Mouse (Mus musculus) MEL (cell line): ENCODE measurements around the gene Gm21969. TPM values are rescaled to one million over a fixed set of nuclear protein-coding genes. Genes with fewer than 3 reads are reported as not detected.

ENCODE experiments used
- DNase-seq: peaks from one replicate; pipeline ENCODE4 v3.0.0; 2011; ENCODE audit warnings: low read depth, low spot score
- H3K27ac ChIP-seq: 2 replicates; pipeline ENCODE4 v1.5.1; 2012; ENCODE audit warnings: low read depth, mild to moderate bottlenecking, control low read depth, low read length, moderate library complexity; ENCODE audit not compliant: control insufficient read depth
- H3K27me3 ChIP-seq, 2 experiments: fragments of 150-350 bp in 1 of 2; sonication (generic) in 1 of 2; 2 replicates each; pipeline ENCODE4 v1.6.1; 2012; ENCODE audit warnings: low read length in 2 of 2, mild to moderate bottlenecking in 2 of 2, improper control_type of control experiment in 1 of 2, moderate library complexity in 1 of 2; ENCODE audit not compliant: insufficient read depth in 2 of 2, control insufficient read depth in 1 of 2
- H3K36me3 ChIP-seq, 2 experiments: 2 replicates each; pipeline ENCODE4 v1.6.1; 2012 to 2014; ENCODE audit warnings: low read length in 2 of 2, improper control_type of control experiment in 1 of 2, inconsistent platforms in 1 of 2, mild to moderate bottlenecking in 1 of 2; ENCODE audit not compliant: insufficient read depth in 2 of 2, control insufficient read depth in 1 of 2
- H3K4me1 ChIP-seq, 2 experiments: fragments of 150-350 bp in 1 of 2; sonication (generic) in 1 of 2; 2 replicates each; pipeline ENCODE4 v1.6.1; 2012; ENCODE audit warnings: low read length in 2 of 2, improper control_type of control experiment in 1 of 2, mild to moderate bottlenecking in 1 of 2; ENCODE audit not compliant: insufficient read depth in 2 of 2, control insufficient read depth in 1 of 2
- H3K4me3 ChIP-seq, 2 experiments: fragments of 150-350 bp in 1 of 2; sonication (generic) in 1 of 2; 2 replicates each; pipeline ENCODE4 v1.5.1; 2012; ENCODE audit warnings: low read depth in 2 of 2, low read length in 2 of 2, mild to moderate bottlenecking in 2 of 2, moderate library complexity in 2 of 2, control low read depth in 1 of 2, improper control_type of control experiment in 1 of 2; ENCODE audit not compliant: control insufficient read depth in 1 of 2, insufficient read depth in 1 of 2
- H3K79me2 ChIP-seq: 2 replicates; pipeline ENCODE4 v1.6.1; 2012; ENCODE audit warnings: mild to moderate bottlenecking, low read length, moderate library complexity; ENCODE audit not compliant: control insufficient read depth, poor library complexity, insufficient read depth
- H3K9ac ChIP-seq: 2 replicates; pipeline ENCODE4 v1.6.1; 2012; ENCODE audit warnings: low read depth, mild to moderate bottlenecking, control low read depth, low read length, moderate library complexity; ENCODE audit not compliant: control insufficient read depth, poor library complexity, severe bottlenecking
- H3K9me3 ChIP-seq: fragments of 150-350 bp; sonication (generic); replicated peaks from 2 replicates; pipeline ENCODE4 v1.6.1; 2012; ENCODE audit warnings: mild to moderate bottlenecking, low read length, improper control_type of control experiment, moderate library complexity; ENCODE audit not compliant: insufficient read depth
- CHD2 ChIP-seq: IDR thresholded peaks from 2 replicates; pipeline ENCODE4 v1.6.1; 2011; ENCODE audit warnings: low read length, improper control_type of control experiment
- CTCF ChIP-seq, 3 experiments: IDR thresholded peaks in 2 of 3; conservative IDR thresholded peaks in 1 of 3; 2 replicates each; pipeline ENCODE4 v1.5.1; 2011 to 2012; ENCODE audit warnings: low read length in 3 of 3, low read depth in 2 of 3, mild to moderate bottlenecking in 2 of 3, improper control_type of control experiment in 1 of 3, inconsistent platforms in 1 of 3, mixed read lengths in 1 of 3, moderate library complexity in 1 of 3; ENCODE audit not compliant: control insufficient read depth in 1 of 3, insufficient read depth in 1 of 3, poor library complexity in 1 of 3, severe bottlenecking in 1 of 3
- E2F4 ChIP-seq: IDR thresholded peaks from 2 replicates; pipeline ENCODE4 v1.6.1; 2011; ENCODE audit warnings: low read depth, low read length, improper control_type of control experiment, borderline replicate concordance
- EP300 ChIP-seq, 2 experiments: IDR thresholded peaks; 2 replicates each; pipeline ENCODE4 v1.6.1; 2011; ENCODE audit warnings: improper control_type of control experiment in 2 of 2, low read length in 2 of 2, low read depth in 1 of 2, mild to moderate bottlenecking in 1 of 2
- GABPA ChIP-seq: IDR thresholded peaks from 2 replicates; pipeline ENCODE4 v1.6.1; 2012; ENCODE audit warnings: low read depth, mild to moderate bottlenecking, inconsistent platforms, low read length, improper control_type of control experiment, moderate library complexity
- GATA1 ChIP-seq: IDR thresholded peaks from 2 replicates; pipeline ENCODE4 v1.6.1; 2011; ENCODE audit warnings: low read depth, low read length, improper control_type of control experiment
- JUND ChIP-seq: IDR thresholded peaks from 2 replicates; pipeline ENCODE4 v1.6.1; 2011; ENCODE audit warnings: low read depth, mild to moderate bottlenecking, improper control_type of control experiment, low read length
- KAT2A ChIP-seq: conservative IDR thresholded peaks from 2 replicates; pipeline ENCODE4 v1.6.1; 2012; ENCODE audit warnings: low read depth, low read length, improper control_type of control experiment, inconsistent platforms
- MYC ChIP-seq: IDR thresholded peaks from 2 replicates; pipeline ENCODE4 v1.6.1; 2011; ENCODE audit warnings: low read depth, mild to moderate bottlenecking, low read length, improper control_type of control experiment, moderate library complexity
- POLR2AphosphoS2 ChIP-seq: IDR thresholded peaks from 2 replicates; pipeline ENCODE4 v1.6.1; 2011; ENCODE audit warnings: low read length, improper control_type of control experiment
- POLR2AphosphoS5 ChIP-seq: IDR thresholded peaks from 2 replicates; pipeline ENCODE4 v1.6.1; 2012; ENCODE audit warnings: low read depth, borderline replicate concordance, mild to moderate bottlenecking, inconsistent platforms, low read length, moderate library complexity, mixed read lengths
- SIN3A ChIP-seq: IDR thresholded peaks from 2 replicates; pipeline ENCODE4 v1.6.1; 2012; ENCODE audit warnings: low read length, improper control_type of control experiment, inconsistent platforms
- TBP ChIP-seq: IDR thresholded peaks from 2 replicates; pipeline ENCODE4 v1.8.0; 2011; ENCODE audit warnings: low read depth, low read length, improper control_type of control experiment
- USF2 ChIP-seq, 2 experiments: IDR thresholded peaks; 2 replicates each; pipeline ENCODE4 v1.6.1; 2011 to 2012; ENCODE audit warnings: improper control_type of control experiment in 2 of 2, low read length in 2 of 2, borderline replicate concordance in 1 of 2, inconsistent platforms in 1 of 2, low read depth in 1 of 2, mild to moderate bottlenecking in 1 of 2; ENCODE audit not compliant: insufficient read depth in 1 of 2
- ZC3H11A ChIP-seq: IDR thresholded peaks from 2 replicates; pipeline ENCODE4 v1.6.1; 2012; ENCODE audit warnings: low read depth, mild to moderate bottlenecking, inconsistent platforms, low read length, improper control_type of control experiment
- polyA plus RNA-seq, 2 experiments: library from polyadenylated mRNA; stranded (reverse) in 1 of 2; unstranded in 1 of 2; fragments of >175 nt in 1 of 2; fragments of >200 nt in 1 of 2; gene quantifications; 2 replicates each; pipeline versions ENCODE4 v1.2.1 to v1.2.4; 2012; ENCODE audit warnings: low replicate concordance in 2 of 2, low read depth in 1 of 2; ENCODE audit not compliant: insufficient read length in 2 of 2, insufficient read depth in 1 of 2, missing spikeins in 1 of 2
- total RNA-seq: library from RNA; depleted of rRNA; stranded (reverse); fragments of 300-350 nt; gene quantifications from 2 replicates; pipeline ENCODE4 v1.2.3, GENCODE M21; 2012

Gm21969 gene
- total and polyA plus RNA-seq, 3 experiments, result 0.03 TPM; not detected in 2

GRCm38 (mm10) chr4:139630171-139630570, 27.2 kb downstream of the Gm21969 start:
- TF ChIP-seq CTCF (IDR thresholded peaks at IDR 0.05 in 2 of 3, conservative IDR thresholded peaks at IDR 0.05 in 1 of 3; ENCODE audit: control insufficient read depth in 1 of 3, insufficient read depth in 1 of 3, low read depth in 2 of 3, low read length in 3 of 3, poor library complexity in 1 of 3, severe bottlenecking in 1 of 3), result no peak
- TF ChIP-seq SIN3A, result no peak
- no peak for TF ChIP-seq GABPA
- no peak for TF ChIP-seq JUND
- TF ChIP-seq POLR2AphosphoS5, result no peak
- no peak for TF ChIP-seq TBP
- no peak overlapping the region for H3K4me3 ChIP-seq
- H3K27me3 ChIP-seq, result no peaks in the 10 kb centered on the region
- H3K9me3 ChIP-seq, result no peaks in the 10 kb centered on the region
- DNase-seq, result no peak
- no peak overlapping the region for H3K9ac ChIP-seq
- no peaks in the 10 kb centered on the region for H3K36me3 ChIP-seq
- no peaks in the 10 kb centered on the region for H3K4me1 ChIP-seq
- H3K27ac ChIP-seq, result no peak overlapping the region
- H3K79me2 ChIP-seq, result no peaks in the 10 kb centered on the region

- TF ChIP-seq MYC, result no peak
- no peak for TF ChIP-seq USF2 (IDR thresholded peaks at IDR 0.05; ENCODE audit: borderline replicate concordance in 1 of 2, insufficient read depth in 1 of 2, low read depth in 1 of 2, low read length in 2 of 2)
- TF ChIP-seq SIN3A, result no peak
- no peak for TF ChIP-seq CHD2
- no peak for TF ChIP-seq KAT2A
- no peak for TF ChIP-seq POLR2AphosphoS2
- no peak for TF ChIP-seq EP300 (IDR thresholded peaks at IDR 0.05; ENCODE audit: low read depth in 1 of 2, low read length in 2 of 2)
- no peak for TF ChIP-seq GATA1
- no peak for TF ChIP-seq E2F4
- TF ChIP-seq ZC3H11A, result no peak
- no peaks in the 10 kb centered on the region for H3K79me2 ChIP-seq
- no peak overlapping the region for H3K9ac ChIP-seq
- no peaks in the 10 kb centered on the region for H3K4me1 ChIP-seq
- no peak overlapping the region for H3K27ac ChIP-seq
- no peak for DNase-seq
- H3K4me3 ChIP-seq, result no peak overlapping the region
- H3K27me3 ChIP-seq, result no peaks in the 10 kb centered on the region
- H3K36me3 ChIP-seq, result no peaks in the 10 kb centered on the region
- H3K9me3 ChIP-seq, result no peaks in the 10 kb centered on the region
Observed at GRCm38 (mm10) chr4:139631141-139631540, 28.2 kb downstream of the Gm21969 start.
